Mouse (Mus musculus) kidney, adult 2 months (tissue): ENCODE results near the gene Wnt16.

Experiments
- CTCF ChIP-seq: fragments of 200-500 bp; conservative IDR thresholded peaks from 2 replicates; pipeline ENCODE4 v1.5.1; 2011; ENCODE audit warnings: low read depth, mild to moderate bottlenecking, control low read depth, low read length, moderate library complexity, mixed read lengths; ENCODE audit not compliant: insufficient read depth, insufficient read length
- POLR2A ChIP-seq: fragments of 200-500 bp; IDR thresholded peaks from one replicate; pipeline ENCODE4 v1.6.1; 2011; ENCODE audit warnings: low read depth, low read length, control low read depth

GRCm38 (mm10) chr6:22288004-22288736, at the start of gene Wnt16:
- TF ChIP-seq CTCF = no peak
- TF ChIP-seq POLR2A = no peak
